Mouse (Mus musculus) hindbrain, embryonic 15.5 days (tissue): ENCODE data around the gene Abca2. TPM values are rescaled to one million over a fixed set of nuclear protein-coding genes. Genes with fewer than 3 reads are reported as not detected.

Experiments used
- ATAC-seq: fragments of 200-750 bp; cut with Nextera tagmentation; 2 replicates; pipeline ENCODE4 v1.8.0; 2017; ENCODE audit warnings: low read depth, moderate number of reproducible peaks, moderate TSS enrichment; ENCODE audit not compliant: low FRiP score
- H3K27ac ChIP-seq: fragments of 300-500 bp; sonication (generic); replicated peaks from 2 replicates; pipeline ENCODE4 v1.5.1; 2015; ENCODE audit warnings: mild to moderate bottlenecking, inconsistent platforms
- H3K27me3 ChIP-seq: fragments of 300-500 bp; sonication (generic); 2 replicates; pipeline ENCODE4 v1.6.1; 2015; ENCODE audit warnings: control low read depth, inconsistent platforms
- H3K36me3 ChIP-seq: fragments of 300-500 bp; sonication (generic); 2 replicates; pipeline ENCODE4 v1.6.1; 2015; ENCODE audit warnings: control low read depth, inconsistent platforms
- H3K4me1 ChIP-seq: fragments of 300-500 bp; sonication (generic); replicated peaks from 2 replicates; pipeline ENCODE4 v1.6.1; 2015; ENCODE audit warnings: control low read depth, inconsistent platforms
- H3K4me2 ChIP-seq: fragments of 300-500 bp; sonication (generic); 2 replicates; pipeline ENCODE4 v1.6.1; 2015; ENCODE audit warnings: moderate library complexity, mild to moderate bottlenecking, inconsistent platforms
- H3K4me3 ChIP-seq: fragments of 300-500 bp; sonication (generic); 2 replicates; pipeline ENCODE4 v1.5.1; 2015; ENCODE audit warnings: mild to moderate bottlenecking, inconsistent platforms
- H3K9ac ChIP-seq: fragments of 300-500 bp; sonication (generic); 2 replicates; pipeline ENCODE4 v1.6.1; 2015; ENCODE audit warnings: inconsistent platforms
- H3K9me3 ChIP-seq: fragments of 300-500 bp; sonication (generic); 2 replicates; pipeline ENCODE4 v1.6.1; 2016; ENCODE audit warnings: control low read depth, inconsistent platforms
- WGBS: fragments of 180-500 bp; shearing (Covaris S2); methylation state at CpG from one replicate; pipeline ENCODE4 v1.1.7; 2015; 5-methylcytosine and 5-hydroxymethylcytosine counted together
- polyA plus RNA-seq: library from polyadenylated mRNA; unstranded; fragments of >200 nt; fragmentation: Nextera tagmentation; extraction: Ambion mirVana; gene quantifications from 2 replicates; pipeline ENCODE4 v1.2.1, GENCODE M21; 2015

The Abca2 gene
- 15.0 and 15.1 TPM in 2 replicates for polyA plus RNA-seq

GRCm38 (mm10) chr2:25428442-25429236 lies at the start of gene Abca2:
Abca2 (plus strand) TSS chr2:25428703.
- Histone ChIP-seq H3K27ac (peak within 1 kb of the TSS; percentile 91), H3K36me3 (no peaks in the 10 kb centered on the region; the same call in 1 of the 2 replicates), H3K9me3 (no peaks in the 10 kb centered on the region), H3K27me3 (peaks cover 5% of the 10 kb centered on the region; the same call in 1 of the 2 replicates), H3K4me2 (peak within 1 kb of the TSS; percentile 77), H3K9ac (peak within 1 kb of the TSS; percentile 88), H3K4me3 (peak within 1 kb of the TSS; percentile 72), H3K4me1 (peaks cover 38% of the 10 kb centered on the region)
- WGBS = under 1% methylated on average over 65 of the region's 89 CpGs
- peak; percentile 84 for ATAC-seq

- Histone ChIP-seq H3K4me2 (no peak overlapping the region), H3K4me1 (no peaks in the 10 kb centered on the region), H3K4me3 (no peak overlapping the region), H3K27ac (no peak overlapping the region), H3K9me3 (no peaks in the 10 kb centered on the region), H3K27me3 (no peaks in the 10 kb centered on the region), H3K36me3 (no peaks in the 10 kb centered on the region), H3K9ac (no peak overlapping the region)
- no peak for ATAC-seq
- WGBS = 82% methylated on average over 5 of the region's 5 CpGs
Measured at GRCm38 (mm10) chr2:25384492-25384891, 44.0 kb upstream of the Abca2 start.

GRCm38 (mm10) chr2:25391266-25391665 lies 37.2 kb upstream of the Abca2 start:
- no peak overlapping the region for H3K9ac ChIP-seq
- WGBS = 63% methylated on average over 5 of the region's 5 CpGs
- H3K4me2 ChIP-seq = no peak overlapping the region
- peaks cover 14% of the 10 kb centered on the region for H3K4me1 ChIP-seq
- H3K27ac ChIP-seq = no peak overlapping the region
- no peaks in the 10 kb centered on the region for H3K9me3 ChIP-seq
- no peaks in the 10 kb centered on the region for H3K36me3 ChIP-seq
- H3K27me3 ChIP-seq = peaks cover 18% of the 10 kb centered on the region
- ATAC-seq = no peak
- no peak overlapping the region for H3K4me3 ChIP-seq

- H3K27me3 ChIP-seq = peaks cover 51% of the 10 kb centered on the region
- peaks cover 18% of the 10 kb centered on the region for H3K4me1 ChIP-seq
- H3K36me3 ChIP-seq = no peaks in the 10 kb centered on the region
- 17% methylated on average over 3 of the region's 3 CpGs for WGBS
- no peaks in the 10 kb centered on the region for H3K9me3 ChIP-seq
- peak; percentile 80 for ATAC-seq
- no peak overlapping the region for H3K4me2 ChIP-seq
- 0 out of 2 replicates have a peak overlapping the region, but pooled peaks have one; percentile 3 for H3K27ac ChIP-seq
- H3K4me3 ChIP-seq = no peak overlapping the region
- H3K9ac ChIP-seq = no peak overlapping the region
Measured at GRCm38 (mm10) chr2:25394281-25395221, 34.0 kb upstream of the Abca2 start.

- Histone ChIP-seq H3K27me3 (peaks cover 58% of the 10 kb centered on the region), H3K27ac (0 out of 2 replicates have a peak within 1 kb of the TSS, but pooled peaks have one; percentile 3), H3K4me2 (peak within 1 kb of the TSS; percentile 53), H3K4me3 (peak within 1 kb of the TSS; percentile 31), H3K4me1 (peaks cover 28% of the 10 kb centered on the region), H3K36me3 (no peaks in the 10 kb centered on the region), H3K9me3 (no peaks in the 10 kb centered on the region), H3K9ac (peak within 1 kb of the TSS; percentile 14; the same call in 1 of the 2 replicates)
- WGBS = 1% methylated on average over 54 of the region's 57 CpGs
- no peak for ATAC-seq
Measured at GRCm38 (mm10) chr2:25395721-25396596, 32.5 kb upstream of the Abca2 start, which contains the start of gene Entpd2. Entpd2 (plus strand) TSS chr2:25395874.

- 32% methylated on average over 3 of the region's 3 CpGs for WGBS
Measured at GRCm38 (mm10) chr2:25396597-25396983, 31.9 kb upstream of the Abca2 start.

GRCm38 (mm10) chr2:25397010-25397409 lies 31.5 kb upstream of the Abca2 start:
- no peak overlapping the region for H3K4me3 ChIP-seq

More at GRCm38 (mm10) chr2:25396597-25396983, 31.9 kb upstream of the Abca2 start:
- Histone ChIP-seq H3K4me2 (peak overlapping the region; percentile 53), H3K27me3 (peaks cover 58% of the 10 kb centered on the region), H3K27ac (no peak overlapping the region), H3K9ac (no peak overlapping the region), H3K4me3 (peak overlapping the region; percentile 31), H3K4me1 (peaks cover 28% of the 10 kb centered on the region), H3K36me3 (no peaks in the 10 kb centered on the region), H3K9me3 (no peaks in the 10 kb centered on the region)
- no peak for ATAC-seq

GRCm38 (mm10) chr2:25398065-25398464 lies 30.4 kb upstream of the Abca2 start:
- no peaks in the 10 kb centered on the region for H3K9me3 ChIP-seq
- H3K27ac ChIP-seq = no peak overlapping the region
- H3K4me2 ChIP-seq = no peak overlapping the region
- no peaks in the 10 kb centered on the region for H3K36me3 ChIP-seq
- peaks cover 33% of the 10 kb centered on the region for H3K4me1 ChIP-seq
- H3K27me3 ChIP-seq = peaks cover 58% of the 10 kb centered on the region
- H3K4me3 ChIP-seq = no peak overlapping the region
- WGBS = 92% methylated on average over 7 of the region's 7 CpGs
- H3K9ac ChIP-seq = no peak overlapping the region
- no peak for ATAC-seq

More at GRCm38 (mm10) chr2:25397010-25397409, 31.5 kb upstream of the Abca2 start:
- no peaks in the 10 kb centered on the region for H3K36me3 ChIP-seq
- no peak overlapping the region for H3K4me2 ChIP-seq
- H3K4me1 ChIP-seq = peaks cover 29% of the 10 kb centered on the region
- ATAC-seq = no peak
- WGBS = 74% methylated on average over 1 of the region's 1 CpGs
- H3K27me3 ChIP-seq = peaks cover 58% of the 10 kb centered on the region
- no peak overlapping the region for H3K9ac ChIP-seq
- H3K27ac ChIP-seq = no peak overlapping the region
- no peaks in the 10 kb centered on the region for H3K9me3 ChIP-seq

GRCm38 (mm10) chr2:25399051-25399450 lies 29.5 kb upstream of the Abca2 start, which contains the start of gene Npdc1:
Npdc1 (plus strand) TSS chr2:25399351.
- Histone ChIP-seq H3K9ac (no peak within 1 kb of the TSS), H3K36me3 (no peaks in the 10 kb centered on the region), H3K9me3 (no peaks in the 10 kb centered on the region), H3K4me2 (peak within 1 kb of the TSS; percentile 67; the same call in 1 of the 2 replicates), H3K4me1 (peaks cover 35% of the 10 kb centered on the region), H3K27ac (no peak within 1 kb of the TSS), H3K4me3 (no peak within 1 kb of the TSS), H3K27me3 (peaks cover 58% of the 10 kb centered on the region)
- WGBS = 68% methylated on average over 8 of the region's 8 CpGs
- ATAC-seq = no peak

GRCm38 (mm10) chr2:25400291-25400690 lies 28.2 kb upstream of the Abca2 start:
- no peaks in the 10 kb centered on the region for H3K9me3 ChIP-seq
- H3K4me2 ChIP-seq = peak overlapping the region; percentile 67
- no peaks in the 10 kb centered on the region for H3K36me3 ChIP-seq
- H3K4me1 ChIP-seq = peaks cover 42% of the 10 kb centered on the region
- H3K27ac ChIP-seq = no peak overlapping the region
- H3K27me3 ChIP-seq = peaks cover 47% of the 10 kb centered on the region
- ATAC-seq = no peak
- 24% methylated on average over 16 of the region's 16 CpGs for WGBS
- peak overlapping the region; percentile 33; the same call in 1 of the 2 replicates for H3K9ac ChIP-seq
- peak overlapping the region; percentile 33 for H3K4me3 ChIP-seq

- WGBS = 3% methylated on average over 17 of the region's 17 CpGs
- Histone ChIP-seq H3K9ac (peak overlapping the region; percentile 33; the same call in 1 of the 2 replicates), H3K27ac (no peak overlapping the region), H3K4me3 (peak overlapping the region; percentile 33), H3K36me3 (no peaks in the 10 kb centered on the region), H3K4me1 (peaks cover 43% of the 10 kb centered on the region), H3K4me2 (peak overlapping the region; percentile 67), H3K9me3 (no peaks in the 10 kb centered on the region), H3K27me3 (peaks cover 42% of the 10 kb centered on the region)
- no peak for ATAC-seq
Measured at GRCm38 (mm10) chr2:25400764-25401163, 27.7 kb upstream of the Abca2 start.
